Mouse (Mus musculus) lung, postnatal 10 days (tissue): ENCODE results near the gene Vstm2b.

Source experiments
- DNase-seq: peaks from one replicate; pipeline ENCODE4 v3.0.0; 2021

The Vstm2b gene

DNA sequence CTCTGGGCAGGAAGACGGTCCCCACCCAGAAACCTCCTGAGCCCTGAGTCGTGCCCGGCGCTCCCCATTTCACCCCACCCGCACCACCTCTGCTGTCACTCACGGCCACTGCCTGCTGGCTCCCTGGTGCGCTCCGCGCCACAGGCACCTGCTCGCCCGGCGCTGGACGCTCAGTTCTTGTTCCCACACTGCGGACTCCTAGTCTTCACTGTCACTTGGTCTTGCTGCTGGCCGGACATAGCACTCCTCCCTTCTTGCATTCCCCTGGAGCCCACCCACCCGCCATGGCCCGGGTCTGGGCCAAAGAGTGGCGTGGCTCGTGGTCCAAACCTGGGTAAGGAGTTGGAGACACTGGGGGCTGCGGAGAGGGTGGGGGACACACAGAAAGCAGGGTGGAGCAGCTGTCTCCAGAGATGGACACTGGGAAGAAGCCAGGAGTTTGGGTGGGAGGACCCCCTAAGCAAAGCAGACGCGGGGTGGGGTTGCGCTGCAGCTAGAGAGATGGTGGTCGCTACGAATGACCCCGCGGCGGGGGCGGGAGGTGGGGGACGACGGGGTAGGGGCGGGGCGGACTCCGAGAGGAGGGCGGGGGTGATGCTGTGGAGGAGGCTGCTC is at the start of gene Vstm2b:
Gene Vstm2b, plus strand, starts transcription at position 233 of the 615 bp plus-strand sequence.
- no peak for DNase-seq

DNA sequence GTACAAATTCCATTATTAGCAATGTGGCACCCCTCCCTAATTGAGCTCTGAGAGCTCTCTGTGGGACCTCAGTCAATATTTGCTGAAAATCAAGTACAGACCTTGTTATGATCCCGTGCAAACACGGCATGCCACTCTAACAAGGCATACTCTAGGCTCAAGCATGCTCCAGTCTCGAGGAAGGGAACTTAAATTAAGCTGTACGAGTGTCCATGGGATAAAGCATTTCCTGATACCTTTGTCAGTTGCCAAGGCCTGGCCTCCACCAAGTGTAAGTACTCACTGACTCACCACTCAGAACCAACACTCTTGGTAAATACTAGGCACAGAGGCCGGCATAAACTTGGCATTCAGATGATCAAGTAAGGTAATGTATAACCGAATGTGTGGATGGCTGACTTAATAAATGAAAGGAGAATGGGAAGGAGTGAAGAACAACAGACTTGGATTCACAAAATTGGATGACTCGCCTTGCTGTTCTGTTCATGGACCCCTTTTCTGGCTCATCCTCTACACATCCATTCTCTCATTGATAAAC is 42.0 kb upstream of the Vstm2b start:
- peak; percentile 26 for DNase-seq

DNA sequence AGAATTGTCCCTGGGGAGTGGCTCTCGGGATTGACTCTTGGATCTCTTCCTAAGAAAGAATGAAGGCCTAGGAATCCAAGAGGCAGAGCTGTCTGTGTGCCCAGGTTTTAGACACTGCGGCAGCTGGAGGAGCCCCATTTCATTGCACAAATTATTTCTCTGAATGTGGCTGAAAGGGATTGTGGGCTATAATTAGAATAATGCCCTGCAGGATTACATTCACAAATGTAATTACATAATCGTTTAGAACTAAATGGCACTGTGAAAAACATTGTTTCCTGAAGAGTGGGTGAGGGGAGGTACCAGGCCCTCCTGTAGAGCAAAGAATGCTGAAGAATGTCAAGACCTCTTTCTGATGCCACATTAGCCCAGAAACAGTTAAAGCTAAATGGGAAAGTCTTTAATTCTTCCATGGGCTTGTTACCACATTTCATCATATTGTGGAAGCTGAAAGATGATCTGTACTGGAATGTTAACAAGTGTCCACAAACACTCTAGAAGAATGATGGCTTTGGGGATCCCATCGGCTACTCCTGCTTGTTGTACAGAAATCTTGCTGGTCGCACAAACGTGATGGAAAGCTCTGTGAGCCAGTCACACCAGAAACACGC is 24.6 kb upstream of the Vstm2b start:
- DNase-seq: no peak

DNA sequence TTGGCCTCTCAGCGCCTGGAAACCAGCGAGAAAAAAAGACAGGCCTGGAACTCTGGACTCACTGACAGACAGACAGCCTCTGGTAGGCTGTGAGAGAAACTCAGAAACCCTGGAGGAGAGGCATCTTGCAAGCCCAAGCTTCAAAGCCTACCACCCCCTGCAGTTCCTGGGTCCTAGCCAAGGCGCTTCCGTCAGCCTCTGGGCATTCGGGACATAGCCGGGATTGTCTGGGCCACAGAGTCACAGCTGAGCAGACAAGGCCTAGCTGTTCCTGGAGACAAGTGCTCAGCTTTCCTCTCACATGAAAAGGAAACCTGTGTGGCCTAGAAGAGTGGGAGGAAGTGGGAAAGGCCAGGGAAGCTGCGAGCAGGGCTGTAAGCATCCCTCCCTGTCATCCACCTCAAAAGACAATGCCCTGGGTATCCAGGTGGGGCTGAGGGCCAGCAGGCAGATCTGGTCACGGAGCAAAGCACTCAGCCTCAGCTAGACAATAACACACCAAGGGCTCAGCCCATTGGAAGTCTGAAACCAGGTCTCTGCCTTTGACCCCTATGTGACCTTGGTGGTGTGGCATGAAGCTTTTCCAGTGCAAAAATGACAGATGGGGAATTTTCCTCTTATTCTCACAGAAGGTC is 13.2 kb upstream of the Vstm2b start:
- peak; percentile 65 for DNase-seq

DNA sequence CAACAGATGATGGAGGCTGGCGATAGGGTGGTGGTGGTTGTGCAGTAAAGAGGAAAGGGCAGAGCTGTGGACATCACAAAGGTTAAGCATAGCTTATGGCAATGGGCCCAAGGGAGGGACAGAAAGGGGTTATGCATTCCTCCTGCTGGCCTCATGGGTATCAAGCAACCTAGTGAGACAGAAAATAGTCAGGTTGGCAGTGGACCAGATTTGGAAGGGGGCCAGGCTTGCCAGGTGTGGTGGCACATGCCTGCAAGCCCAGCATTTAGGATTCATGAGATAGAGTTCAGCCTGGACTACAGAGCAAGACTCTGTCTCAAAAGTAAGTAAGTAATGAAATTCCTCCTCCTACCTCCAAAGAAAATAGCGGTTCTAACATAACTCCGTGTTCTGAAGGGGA is 9.8 kb upstream of the Vstm2b start:
- DNase-seq: no peak

DNA sequence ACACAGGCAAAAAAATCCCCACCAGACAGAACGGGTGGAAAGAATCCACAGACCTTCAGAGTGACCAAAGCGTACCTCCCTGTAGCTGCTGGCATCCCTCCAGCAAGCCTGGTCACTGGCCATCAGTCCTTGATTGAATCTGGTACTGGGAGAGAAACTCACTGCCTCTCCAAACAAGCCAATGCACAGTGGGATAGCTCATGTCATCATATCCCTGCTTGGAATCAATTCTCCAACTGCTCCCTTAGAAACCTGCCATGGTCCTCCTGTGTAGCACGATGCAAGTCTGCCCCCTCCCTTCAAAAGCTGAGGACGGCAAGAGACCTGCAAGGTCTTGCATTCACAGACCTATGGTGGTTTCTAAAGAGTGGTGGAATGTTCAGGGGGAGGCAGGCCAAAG is 1.2 kb upstream of the Vstm2b start:
- no peak for DNase-seq

DNA sequence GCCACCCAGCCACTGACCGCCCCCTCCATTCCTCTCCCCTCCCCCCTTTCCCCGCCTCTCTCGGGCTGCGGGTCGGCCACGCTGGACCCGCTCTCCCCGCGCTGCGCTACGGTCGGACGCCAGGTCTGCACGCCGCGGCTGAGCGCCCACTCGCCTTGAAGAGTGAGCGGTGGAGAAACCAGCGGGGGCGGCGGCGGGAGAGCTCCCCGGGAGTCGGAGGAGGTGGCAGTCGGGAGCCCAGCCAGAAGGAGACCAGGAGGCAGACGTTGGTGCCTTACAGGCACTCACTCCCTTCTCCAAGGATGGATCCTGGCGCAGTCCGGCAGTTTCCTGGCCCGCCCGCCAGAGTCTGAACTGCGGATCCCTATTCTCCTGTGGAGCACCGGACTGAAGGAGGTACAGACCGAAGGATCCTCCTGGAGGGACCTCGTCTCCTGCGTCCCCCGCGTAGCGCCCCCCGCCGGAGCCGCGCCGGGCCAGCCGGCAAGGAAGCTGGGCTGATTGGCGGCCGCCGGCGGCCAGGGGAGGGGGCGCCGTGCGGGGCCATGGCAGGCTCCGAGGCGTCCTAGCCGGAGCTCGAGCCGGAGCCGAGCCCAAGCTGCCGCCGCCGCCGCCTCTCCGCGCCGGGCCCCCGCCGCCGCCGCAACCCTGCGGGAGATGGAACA is 715 bp downstream of the Vstm2b start:
- DNase-seq: no peak

DNA sequence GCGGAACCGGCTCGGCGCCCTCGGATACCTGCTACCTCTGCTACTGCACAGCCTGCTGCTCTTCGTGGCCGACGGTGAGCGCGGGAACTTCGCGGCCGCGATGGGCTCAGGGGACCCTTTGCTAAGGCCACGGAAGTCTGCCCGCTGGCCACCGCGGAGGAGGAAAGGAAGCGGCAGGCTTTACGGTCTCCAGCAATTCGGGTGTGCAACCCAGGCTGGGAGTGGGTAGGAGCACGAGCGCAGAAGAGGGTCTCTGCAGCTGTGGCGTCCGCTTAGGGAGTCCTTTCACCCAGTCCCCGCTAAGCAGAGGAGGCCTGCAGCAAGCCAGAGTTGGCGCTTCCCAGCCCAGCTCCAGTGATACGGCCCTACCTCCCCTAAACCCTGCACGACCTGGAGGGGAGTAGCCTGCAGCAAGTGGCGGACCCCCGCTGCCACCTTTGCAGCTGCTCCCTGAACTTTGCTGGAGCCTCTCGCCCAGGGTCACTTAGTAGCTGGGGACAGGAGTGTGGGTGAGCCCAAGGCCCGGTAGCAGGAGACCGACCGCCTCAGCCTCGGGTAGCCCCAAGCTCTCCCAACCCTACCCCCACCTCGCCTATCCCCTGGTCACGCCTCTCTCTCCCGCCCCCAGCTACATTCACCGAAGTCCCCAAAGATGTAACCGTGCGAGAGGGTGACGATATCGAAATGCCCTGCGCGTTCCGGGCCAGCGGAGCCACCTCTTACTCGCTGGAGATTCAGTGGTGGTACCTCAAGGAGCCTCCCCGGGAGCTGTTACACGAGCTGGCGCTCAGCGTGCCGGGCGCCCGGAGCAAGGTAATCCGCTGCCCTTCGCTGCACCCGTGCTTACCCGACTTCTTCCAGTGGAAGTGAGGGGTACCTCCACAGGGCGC is 1.5 kb downstream of the Vstm2b start:
- no peak for DNase-seq

DNA sequence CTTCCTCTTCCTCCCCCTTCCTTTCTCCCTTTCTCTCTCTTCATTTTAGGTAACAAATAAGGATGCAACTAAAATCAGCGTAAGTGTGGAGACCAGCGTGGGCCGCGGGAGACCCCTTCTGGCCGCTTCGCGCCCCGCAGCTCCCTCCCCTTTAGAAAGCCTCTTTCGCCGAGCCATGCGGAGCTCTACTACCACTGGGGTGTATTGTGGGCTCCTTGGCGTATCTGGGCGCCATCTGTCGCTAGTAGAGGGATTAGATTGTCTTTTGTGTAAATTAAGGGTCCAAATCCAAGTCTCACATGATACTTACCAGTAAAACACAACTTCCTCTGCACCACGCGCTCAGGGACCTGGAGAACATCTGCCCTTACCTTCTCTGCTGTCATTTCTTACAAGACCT is 3.1 kb downstream of the Vstm2b start:
- peak; percentile 76 for DNase-seq

DNA sequence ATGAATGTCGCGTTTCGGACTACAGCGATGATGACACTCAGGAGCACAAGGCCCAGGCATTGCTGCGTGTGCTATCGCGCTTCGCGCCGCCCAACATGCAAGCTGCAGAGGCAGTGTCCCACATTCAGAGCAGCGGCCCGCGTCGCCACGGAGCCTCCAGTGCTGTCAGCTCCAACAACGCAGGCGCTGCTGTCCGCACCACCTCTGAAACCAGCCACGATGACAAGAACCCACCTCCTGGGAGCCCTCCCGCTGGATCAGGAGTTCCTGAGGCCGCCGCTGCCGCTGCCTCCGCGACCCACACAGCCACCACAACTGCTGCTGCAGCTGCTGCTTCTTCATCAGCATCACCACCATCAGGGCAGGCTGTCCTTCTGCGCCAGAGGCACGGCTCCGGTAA is 4.4 kb downstream of the Vstm2b start:
- DNase-seq: no peak

DNA sequence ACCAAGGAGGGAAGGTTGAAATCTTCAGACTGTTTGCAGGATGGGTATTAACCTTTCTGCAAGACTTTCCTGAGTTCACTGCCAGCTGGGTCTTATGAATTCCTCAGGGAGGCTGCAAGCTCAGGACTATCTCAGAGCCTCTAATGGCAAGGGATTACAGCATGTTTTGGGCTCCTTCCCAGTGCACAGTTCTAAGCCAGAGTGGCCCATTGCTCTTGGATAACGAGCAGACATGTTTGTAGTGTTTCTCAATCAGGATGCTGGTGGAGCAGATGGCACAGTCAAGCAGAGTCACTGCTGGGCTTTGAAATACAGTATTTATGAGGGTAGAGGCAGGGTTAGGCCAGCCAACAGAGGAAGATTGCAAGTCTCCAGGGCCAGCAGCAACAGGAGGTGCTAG is 8.4 kb downstream of the Vstm2b start:
- no peak for DNase-seq

DNA sequence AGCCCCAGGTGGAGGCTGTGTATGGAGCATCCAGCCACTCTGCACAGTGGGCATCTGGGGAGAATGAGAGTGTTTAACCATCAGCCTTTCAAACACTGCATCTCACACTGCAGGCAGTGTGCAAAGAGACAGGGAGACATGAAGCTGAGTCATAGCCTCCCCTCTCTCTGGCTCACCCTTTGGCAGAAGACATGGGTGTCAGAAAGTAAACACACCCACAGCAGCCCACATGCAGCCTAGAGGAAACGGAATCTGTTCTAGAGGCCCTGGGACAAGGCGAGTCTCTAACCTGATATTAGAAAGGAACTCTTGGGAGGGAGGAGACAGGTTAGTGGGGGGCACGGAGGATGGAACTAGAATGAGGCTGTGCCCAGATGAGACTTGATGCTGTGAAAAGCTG is 18.6 kb downstream of the Vstm2b start:
- DNase-seq: no peak

DNA sequence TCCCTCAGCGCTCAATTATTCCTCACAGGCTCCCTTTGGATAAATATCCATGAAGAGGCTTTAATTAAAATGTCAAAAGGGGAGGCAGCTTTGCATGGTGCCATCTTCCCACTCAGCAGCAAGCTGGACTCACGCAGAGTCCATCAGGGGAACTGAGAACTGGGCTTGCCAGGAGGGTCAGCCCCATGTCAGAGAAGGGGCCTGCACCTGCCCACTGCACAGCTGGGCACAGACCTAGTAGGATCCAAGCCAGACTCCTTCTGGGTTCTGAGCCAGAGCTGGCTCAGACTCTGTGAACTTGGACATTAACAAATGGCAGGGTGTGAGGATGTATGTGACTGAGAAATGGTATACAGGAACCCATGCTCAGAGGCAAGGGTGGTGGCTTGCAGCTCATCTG is 22.0 kb downstream of the Vstm2b start:
- no peak for DNase-seq

DNA sequence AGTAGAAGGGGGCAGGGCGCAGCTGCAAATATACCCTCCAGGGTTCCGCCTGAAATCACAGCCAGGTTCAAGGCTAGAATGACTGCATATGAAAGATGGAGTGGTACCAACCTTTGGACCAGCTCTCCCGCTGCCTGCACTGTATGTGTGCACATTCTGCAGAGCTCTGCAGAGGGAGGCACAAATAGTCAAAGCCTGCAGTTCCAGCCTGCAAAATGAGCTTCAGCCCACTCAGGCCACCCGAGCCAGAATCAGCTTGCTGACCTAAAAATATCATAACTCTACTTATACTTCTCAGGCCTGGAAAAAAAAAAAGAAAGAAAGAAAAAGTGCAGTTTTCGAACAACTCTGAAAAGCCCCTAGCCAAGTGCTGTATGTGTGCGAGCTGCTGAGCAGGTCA is 23.2 kb downstream of the Vstm2b start:
- DNase-seq: no peak

DNA sequence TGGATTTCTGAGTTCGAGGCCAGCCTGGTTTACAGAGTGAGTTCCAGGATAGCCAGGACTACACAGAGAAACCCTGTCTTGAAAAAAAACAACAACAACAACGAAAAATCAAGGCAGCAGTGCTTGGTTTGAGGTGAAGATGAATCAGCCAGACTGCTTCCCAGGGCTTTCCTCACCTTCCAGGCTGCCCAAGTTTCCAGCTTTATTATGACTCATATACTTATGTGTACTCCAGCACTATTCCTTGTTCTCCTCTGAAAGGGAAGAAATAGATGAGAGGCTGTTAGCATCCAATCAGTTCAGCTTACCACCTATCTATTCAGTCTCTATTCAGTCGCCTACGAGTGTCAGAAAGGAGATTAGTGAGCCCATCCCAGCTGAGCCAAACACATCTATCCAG is 24.7 kb downstream of the Vstm2b start:
- DNase-seq: no peak

DNA sequence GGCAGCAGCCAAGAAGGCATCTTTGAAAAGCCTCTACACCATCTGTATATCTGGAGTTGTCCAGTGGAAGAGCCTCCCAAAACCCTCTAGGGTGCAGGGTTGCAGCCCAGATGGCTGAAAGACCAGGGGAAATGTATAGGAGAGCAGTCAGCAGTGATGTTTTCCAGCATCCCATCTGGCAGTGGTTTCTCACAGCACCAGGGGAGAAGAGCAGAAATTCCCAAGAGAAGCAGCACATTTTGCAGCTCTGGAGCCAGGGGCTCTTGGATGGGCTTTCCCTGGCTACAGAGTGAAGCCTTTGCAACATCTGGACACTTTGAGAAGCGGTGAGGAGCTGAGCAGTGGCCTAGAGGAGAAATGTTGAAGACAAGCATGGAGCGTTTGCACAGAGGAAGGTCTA is 30.3 kb downstream of the Vstm2b start:
- DNase-seq: no peak

DNA sequence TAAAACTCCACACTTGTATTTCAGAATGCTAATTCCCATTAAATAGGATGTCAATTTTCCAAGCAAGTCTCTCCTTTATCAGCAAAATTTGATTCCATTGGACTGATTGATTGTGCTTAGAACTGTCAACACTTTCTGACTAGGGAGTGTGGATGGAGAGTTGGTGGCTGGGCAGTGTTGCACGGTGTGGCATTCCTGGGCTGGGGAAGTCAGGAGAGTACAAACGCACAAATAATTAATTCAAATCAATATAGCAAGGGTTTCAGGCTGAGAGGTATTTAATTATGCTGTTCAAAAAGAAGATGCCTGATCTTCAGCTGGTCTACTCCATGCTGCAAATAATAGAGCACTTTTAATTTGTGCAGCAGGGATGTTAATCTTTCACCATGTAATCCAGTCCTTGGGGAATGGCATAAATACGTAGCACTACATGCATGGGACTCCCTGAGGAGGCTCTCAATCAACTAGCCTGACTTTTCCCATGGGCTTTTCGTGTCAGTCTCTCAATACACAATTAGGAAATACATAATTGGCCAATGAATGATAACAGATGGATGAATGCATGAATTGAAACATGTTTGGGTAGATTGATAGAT is 38.6 kb downstream of the Vstm2b start:
- no peak for DNase-seq

DNA sequence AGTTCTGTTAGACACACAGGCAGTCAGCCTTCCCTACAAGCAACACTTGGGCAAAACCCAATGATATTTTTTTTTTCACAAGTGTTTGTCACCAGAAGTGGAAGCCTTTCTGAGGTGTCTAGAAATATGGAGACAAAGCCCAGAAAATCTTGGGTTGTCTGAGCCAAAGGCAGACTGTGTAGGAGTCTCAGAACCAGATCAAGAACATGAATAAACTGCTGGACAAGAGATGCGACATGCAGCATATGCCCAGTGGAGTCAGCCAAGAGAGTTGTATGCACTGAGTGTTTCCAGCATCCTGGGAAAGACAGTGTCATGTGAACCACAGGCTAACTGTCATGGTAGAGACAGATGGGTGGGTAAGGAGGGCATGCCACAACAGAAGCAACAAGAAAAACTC is 41.2 kb downstream of the Vstm2b start:
- no peak for DNase-seq

DNA sequence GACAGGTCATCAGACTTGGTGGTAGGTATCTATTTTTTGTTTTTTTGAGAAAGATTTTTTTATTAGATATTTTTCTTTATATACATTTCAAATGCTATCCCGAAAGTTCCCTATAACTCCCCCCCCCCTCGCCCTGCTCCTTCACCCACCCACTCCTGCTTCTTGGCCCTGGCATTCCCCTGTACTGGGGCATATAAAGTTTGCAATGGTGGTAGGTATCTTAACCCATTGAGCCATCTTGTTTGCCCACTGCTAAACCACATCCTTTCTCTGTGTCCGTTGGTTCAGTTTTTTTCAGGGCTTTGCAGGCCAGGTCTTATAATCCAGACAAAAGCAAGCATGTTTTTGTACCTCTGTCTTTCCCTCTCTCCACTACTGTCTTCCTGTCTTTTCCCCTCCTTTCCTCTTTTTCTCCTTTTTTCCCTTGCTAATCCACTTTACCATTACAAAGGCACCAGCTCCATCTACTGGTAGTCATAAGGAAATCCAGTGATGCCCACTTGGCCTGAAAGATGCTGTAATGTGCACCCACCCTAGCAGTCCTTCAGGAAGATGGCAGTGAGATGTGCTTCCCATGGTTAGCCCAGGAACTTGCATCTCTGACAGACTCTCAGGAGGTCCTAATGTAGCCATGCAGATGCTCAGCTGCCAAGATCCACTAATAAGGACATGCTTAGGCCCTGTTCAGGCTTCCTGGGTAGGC is 44.3 kb downstream of the Vstm2b start:
- peak; percentile 10 for DNase-seq
